Mouse (Mus musculus): ENCODE measurements around the gene Rara. TPM values are rescaled to one million over a fixed set of nuclear protein-coding genes. Genes with fewer than 3 reads are reported as not detected.
"Not testable (repeated sequence)": the region's sequence is repeated elsewhere in the genome, so short reads cannot be mapped to it uniquely, and the experiment has no call there.

Rara gene
- polyA plus RNA-seq, 1 experiment from 2014 or later, result 20.1 TPM

DNA sequence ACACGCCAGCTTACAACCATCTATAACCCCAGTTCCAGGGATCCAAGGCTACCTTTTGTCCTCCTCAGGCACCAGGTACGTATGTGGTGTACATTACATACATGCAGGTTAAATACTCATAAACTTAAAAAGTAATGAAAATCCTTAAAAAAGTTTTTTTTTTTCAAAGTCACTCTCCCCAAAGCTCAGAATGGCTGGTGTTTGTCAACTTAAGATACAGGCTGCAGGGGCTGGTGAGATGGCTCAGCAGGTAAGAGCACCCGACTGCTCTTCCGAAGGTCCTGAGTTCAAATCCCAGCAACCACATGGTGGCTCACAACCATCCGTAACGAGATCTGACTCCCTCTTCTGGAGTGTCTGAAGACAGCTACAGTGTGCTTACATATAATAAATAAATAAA is 60.6 kb downstream of the Rara start:
- H3K4me1 ChIP-seq (replicated peaks; ENCODE audit: control insufficient read depth, insufficient read depth, low read length); H3K9me3 ChIP-seq (ENCODE audit: control insufficient read depth, low read length); H3K4me3 ChIP-seq (ENCODE audit: low read depth, low read length); ATAC-seq (replicated peaks; ENCODE audit: low FRiP score); H3K27ac ChIP-seq (ENCODE audit: low read depth, low read length); H3K4me2 ChIP-seq; DNase-seq (ENCODE audit: low spot score); H3K9ac ChIP-seq (ENCODE audit: low read depth, low read length): not testable (repeated sequence)
- Histone ChIP-seq H3K27me3 (replicated peaks; ENCODE audit: control insufficient read depth, insufficient read depth, low read length) (peaks cover 13% of the 10 kb centered on the region), H3K36me3 (ENCODE audit: control insufficient read depth, insufficient read depth, low read length) (peaks cover 25% of the 10 kb centered on the region)
- 87% methylated on average over 5 of the region's 6 CpGs for WGBS

DNA sequence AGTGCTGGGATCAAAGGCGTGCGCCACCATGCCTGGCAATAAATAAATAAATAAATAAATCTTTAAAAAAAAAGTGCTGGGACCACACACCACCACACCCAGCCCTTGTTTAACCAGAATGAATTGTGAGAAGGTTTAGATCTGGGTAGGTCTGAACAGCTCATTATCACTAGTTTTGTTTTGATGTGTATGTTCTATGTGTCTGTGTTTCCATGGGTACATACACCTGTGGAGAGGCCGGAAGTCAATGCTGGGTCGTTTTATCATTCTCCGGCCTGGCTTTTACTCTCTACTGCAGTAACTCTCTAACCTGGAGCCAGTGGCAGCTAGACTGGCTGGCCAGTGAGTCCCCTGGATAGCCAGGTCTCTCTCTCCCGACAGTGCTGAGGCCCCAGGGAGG is 63.2 kb downstream of the Rara start:
- Histone ChIP-seq H3K9me3 (ENCODE audit: control insufficient read depth, low read length) (no peaks in the 10 kb centered on the region), H3K36me3 (ENCODE audit: control insufficient read depth, insufficient read depth, low read length) (peaks cover 48% of the 10 kb centered on the region), H3K9ac (ENCODE audit: low read depth, low read length) (no peak overlapping the region), H3K4me2 (no peak overlapping the region), H3K27me3 (replicated peaks; ENCODE audit: control insufficient read depth, insufficient read depth, low read length) (no peaks in the 10 kb centered on the region), H3K27ac (ENCODE audit: low read depth, low read length) (no peak overlapping the region), H3K4me1 (replicated peaks; ENCODE audit: control insufficient read depth, insufficient read depth, low read length) (no peaks in the 10 kb centered on the region), H3K4me3 (ENCODE audit: low read depth, low read length) (no peak overlapping the region)
- DNase-seq (ENCODE audit: low spot score) (no peak), ATAC-seq (replicated peaks; ENCODE audit: low FRiP score) (no peak)
- 90% methylated on average over 6 of the region's 6 CpGs for WGBS

DNA sequence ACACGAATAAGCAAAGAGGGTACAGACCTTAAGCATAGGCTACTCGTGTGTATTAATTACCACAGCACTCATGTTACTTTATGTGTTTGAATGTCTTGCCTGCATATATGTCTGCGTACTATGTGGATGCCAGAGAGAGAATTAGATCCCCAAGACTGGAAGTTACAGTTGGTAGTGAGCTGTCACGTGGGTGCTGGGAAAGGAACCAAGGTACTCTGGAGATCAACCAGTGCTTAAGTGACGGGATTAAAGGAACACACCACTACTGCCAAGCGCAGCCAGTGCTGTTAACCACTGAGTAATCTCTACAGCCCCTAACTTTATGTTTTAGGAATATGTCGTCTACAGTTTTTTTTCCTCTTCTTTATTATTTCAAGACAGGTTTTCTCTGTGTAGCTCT is 68.4 kb downstream of the Rara start:
- Histone ChIP-seq H3K4me2 (no peak overlapping the region), H3K4me1 (replicated peaks; ENCODE audit: control insufficient read depth, insufficient read depth, low read length) (no peaks in the 10 kb centered on the region), H3K27ac (ENCODE audit: low read depth, low read length) (no peak overlapping the region), H3K4me3 (ENCODE audit: low read depth, low read length) (no peak overlapping the region), H3K36me3 (ENCODE audit: control insufficient read depth, insufficient read depth, low read length) (peaks cover 87% of the 10 kb centered on the region), H3K9me3 (ENCODE audit: control insufficient read depth, low read length) (no peaks in the 10 kb centered on the region), H3K9ac (ENCODE audit: low read depth, low read length) (no peak overlapping the region), H3K27me3 (replicated peaks; ENCODE audit: control insufficient read depth, insufficient read depth, low read length) (no peaks in the 10 kb centered on the region)
- no peak for ATAC-seq (replicated peaks; ENCODE audit: low FRiP score)
- DNase-seq (ENCODE audit: low spot score), result no peak
- WGBS, result 95% methylated on average over 7 of the region's 7 CpGs

DNA sequence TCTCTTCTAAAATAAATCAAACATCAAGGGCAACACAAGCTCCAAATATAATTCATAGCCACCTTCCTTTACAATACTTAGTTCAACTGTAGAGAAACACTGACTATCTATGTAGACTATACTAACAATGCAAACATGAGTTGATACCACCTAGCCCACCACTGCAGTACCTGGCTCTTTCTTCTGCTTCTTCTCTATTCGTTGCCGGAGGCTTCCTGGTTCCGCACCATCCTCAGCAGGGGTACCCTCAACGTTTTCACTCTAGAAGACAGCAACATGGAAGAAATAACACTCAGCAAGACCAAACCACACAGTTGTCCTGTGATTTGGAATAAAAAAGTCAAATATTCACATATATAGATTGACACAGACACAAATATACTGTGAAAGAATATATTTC is 70.0 kb downstream of the Rara start:
- Histone ChIP-seq H3K4me2 (no peak overlapping the region), H3K27ac (ENCODE audit: low read depth, low read length) (no peak overlapping the region), H3K4me1 (replicated peaks; ENCODE audit: control insufficient read depth, insufficient read depth, low read length) (no peaks in the 10 kb centered on the region), H3K27me3 (replicated peaks; ENCODE audit: control insufficient read depth, insufficient read depth, low read length) (no peaks in the 10 kb centered on the region), H3K4me3 (ENCODE audit: low read depth, low read length) (no peak overlapping the region), H3K9ac (ENCODE audit: low read depth, low read length) (no peak overlapping the region), H3K36me3 (ENCODE audit: control insufficient read depth, insufficient read depth, low read length) (peaks cover 90% of the 10 kb centered on the region), H3K9me3 (ENCODE audit: control insufficient read depth, low read length) (no peaks in the 10 kb centered on the region)
- ATAC-seq (replicated peaks; ENCODE audit: low FRiP score) (no peak), DNase-seq (ENCODE audit: low spot score) (no peak)
- WGBS, result 90% methylated on average over 4 of the region's 4 CpGs

DNA sequence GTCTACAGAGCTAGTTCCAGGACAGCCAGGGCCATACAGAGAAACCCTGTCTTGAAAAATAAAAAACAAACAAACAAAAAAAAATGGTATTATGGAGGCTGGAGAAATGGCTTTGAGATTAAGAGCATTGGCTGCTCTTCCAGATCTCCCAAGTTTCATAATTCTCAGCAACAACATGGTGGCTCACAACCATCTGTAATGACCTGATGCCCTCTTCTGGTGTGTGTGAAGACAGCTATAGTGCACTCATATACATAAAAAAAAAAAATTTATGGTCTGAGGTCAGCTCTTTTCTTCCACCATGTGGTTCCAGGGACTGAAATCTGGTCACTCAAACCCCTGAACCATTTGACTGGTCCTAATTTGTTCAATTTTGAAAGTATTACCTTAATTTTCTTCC is 71.2 kb downstream of the Rara start:
- Histone ChIP-seq H3K9ac (ENCODE audit: low read depth, low read length) (no peak overlapping the region), H3K4me1 (replicated peaks; ENCODE audit: control insufficient read depth, insufficient read depth, low read length) (no peaks in the 10 kb centered on the region), H3K9me3 (ENCODE audit: control insufficient read depth, low read length) (no peaks in the 10 kb centered on the region), H3K36me3 (ENCODE audit: control insufficient read depth, insufficient read depth, low read length) (peaks cover 87% of the 10 kb centered on the region), H3K27ac (ENCODE audit: low read depth, low read length) (no peak overlapping the region), H3K27me3 (replicated peaks; ENCODE audit: control insufficient read depth, insufficient read depth, low read length) (no peaks in the 10 kb centered on the region), H3K4me2 (no peak overlapping the region), H3K4me3 (ENCODE audit: low read depth, low read length) (no peak overlapping the region)
- no peak for DNase-seq (ENCODE audit: low spot score)
- ATAC-seq (replicated peaks; ENCODE audit: low FRiP score), result no peak

DNA sequence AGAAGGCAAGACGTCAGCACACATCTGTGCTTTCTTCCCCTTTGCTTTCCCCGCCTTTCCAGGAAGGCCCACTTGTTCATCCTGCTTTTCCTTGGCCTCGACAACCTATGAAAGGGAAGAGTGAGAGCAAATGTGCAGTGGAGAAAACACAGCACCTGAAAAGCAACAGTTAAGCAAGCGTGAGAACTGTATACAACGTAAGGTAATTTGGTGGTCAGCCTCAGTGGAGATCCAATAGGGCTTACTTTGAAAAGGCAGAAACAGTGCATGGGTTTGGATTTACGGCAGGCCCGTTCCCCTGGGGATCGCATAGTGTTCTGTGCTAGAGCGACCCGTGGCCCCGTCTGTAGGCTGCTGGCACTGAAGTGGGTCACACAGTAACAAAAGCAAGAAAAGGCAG is 71.6 kb downstream of the Rara start:
- ATAC-seq (replicated peaks; ENCODE audit: low FRiP score), result no peak
- peaks cover 86% of the 10 kb centered on the region for H3K36me3 ChIP-seq (ENCODE audit: control insufficient read depth, insufficient read depth, low read length)
- DNase-seq (ENCODE audit: low spot score), result no peak
- WGBS, result 96% methylated on average over 11 of the region's 11 CpGs
- no peaks in the 10 kb centered on the region for H3K27me3 ChIP-seq (replicated peaks; ENCODE audit: control insufficient read depth, insufficient read depth, low read length)
- H3K27ac ChIP-seq (ENCODE audit: low read depth, low read length), result no peak overlapping the region
- no peak overlapping the region for H3K4me3 ChIP-seq (ENCODE audit: low read depth, low read length)
- H3K4me1 ChIP-seq (replicated peaks; ENCODE audit: control insufficient read depth, insufficient read depth, low read length), result no peaks in the 10 kb centered on the region
- no peak overlapping the region for H3K4me2 ChIP-seq
- no peaks in the 10 kb centered on the region for H3K9me3 ChIP-seq (ENCODE audit: control insufficient read depth, low read length)
- no peak overlapping the region for H3K9ac ChIP-seq (ENCODE audit: low read depth, low read length)

DNA sequence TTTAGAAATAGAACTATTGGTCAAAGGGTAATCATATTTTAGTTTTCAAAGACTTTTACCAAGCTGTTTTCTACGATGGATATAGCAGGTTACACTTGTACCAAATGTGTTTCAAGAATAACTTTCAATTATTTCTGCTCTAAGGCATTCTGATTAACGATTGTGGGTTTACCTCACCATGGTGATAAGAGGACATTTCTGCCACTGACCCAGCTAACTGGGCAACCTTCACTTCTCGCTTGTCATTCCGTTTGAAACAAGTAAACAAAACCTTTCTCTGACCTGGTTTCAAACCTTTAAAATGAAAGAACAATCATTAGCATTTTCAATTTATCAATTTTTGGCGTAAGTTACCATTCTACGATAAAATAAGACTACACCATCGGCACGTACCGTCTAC is 79.2 kb downstream of the Rara start:
- DNase-seq (ENCODE audit: low spot score), result no peak
- H3K36me3 ChIP-seq (ENCODE audit: control insufficient read depth, insufficient read depth, low read length), result peaks cover 70% of the 10 kb centered on the region
- H3K27me3 ChIP-seq (replicated peaks; ENCODE audit: control insufficient read depth, insufficient read depth, low read length), result no peaks in the 10 kb centered on the region
- H3K9me3 ChIP-seq (ENCODE audit: control insufficient read depth, low read length), result no peaks in the 10 kb centered on the region
- H3K4me1 ChIP-seq (replicated peaks; ENCODE audit: control insufficient read depth, insufficient read depth, low read length), result no peaks in the 10 kb centered on the region
- H3K4me3 ChIP-seq (ENCODE audit: low read depth, low read length), result no peak overlapping the region
- H3K9ac ChIP-seq (ENCODE audit: low read depth, low read length), result no peak overlapping the region
- no peak overlapping the region for H3K27ac ChIP-seq (ENCODE audit: low read depth, low read length)
- ATAC-seq (replicated peaks; ENCODE audit: low FRiP score), result no peak
- WGBS, result 88% methylated on average over 9 of the region's 9 CpGs
- no peak overlapping the region for H3K4me2 ChIP-seq

DNA sequence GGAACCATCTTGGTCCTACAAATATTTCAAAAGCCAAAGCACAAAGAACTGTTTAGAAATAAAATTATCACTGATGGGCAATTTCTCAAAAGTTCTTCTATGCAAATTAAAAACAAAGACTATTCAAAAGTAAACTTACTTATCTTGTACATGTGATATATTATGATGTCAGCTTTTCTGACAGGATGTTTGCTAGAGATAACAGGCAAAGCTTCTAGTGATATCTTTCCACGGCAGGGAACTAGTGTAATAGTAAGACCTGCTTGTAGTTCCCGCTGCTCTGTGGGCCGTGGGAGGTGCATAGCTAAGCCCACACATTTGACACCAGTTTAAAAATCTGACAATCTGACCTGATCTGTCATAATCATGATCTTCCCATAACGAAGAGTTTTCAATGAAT is 82.5 kb downstream of the Rara start:
- no peaks in the 10 kb centered on the region for H3K4me1 ChIP-seq (replicated peaks; ENCODE audit: control insufficient read depth, insufficient read depth, low read length)
- DNase-seq (ENCODE audit: low spot score) (no peak), ATAC-seq (replicated peaks; ENCODE audit: low FRiP score) (no peak)
- no peaks in the 10 kb centered on the region for H3K27me3 ChIP-seq (replicated peaks; ENCODE audit: control insufficient read depth, insufficient read depth, low read length)
- no peak overlapping the region for H3K9ac ChIP-seq (ENCODE audit: low read depth, low read length)
- H3K9me3 ChIP-seq (ENCODE audit: control insufficient read depth, low read length), result no peaks in the 10 kb centered on the region
- H3K4me2 ChIP-seq, result no peak overlapping the region
- no peak overlapping the region for H3K27ac ChIP-seq (ENCODE audit: low read depth, low read length)
- WGBS, result 62% methylated on average over 4 of the region's 4 CpGs
- H3K36me3 ChIP-seq (ENCODE audit: control insufficient read depth, insufficient read depth, low read length), result peaks cover 71% of the 10 kb centered on the region
- H3K4me3 ChIP-seq (ENCODE audit: low read depth, low read length), result no peak overlapping the region

DNA sequence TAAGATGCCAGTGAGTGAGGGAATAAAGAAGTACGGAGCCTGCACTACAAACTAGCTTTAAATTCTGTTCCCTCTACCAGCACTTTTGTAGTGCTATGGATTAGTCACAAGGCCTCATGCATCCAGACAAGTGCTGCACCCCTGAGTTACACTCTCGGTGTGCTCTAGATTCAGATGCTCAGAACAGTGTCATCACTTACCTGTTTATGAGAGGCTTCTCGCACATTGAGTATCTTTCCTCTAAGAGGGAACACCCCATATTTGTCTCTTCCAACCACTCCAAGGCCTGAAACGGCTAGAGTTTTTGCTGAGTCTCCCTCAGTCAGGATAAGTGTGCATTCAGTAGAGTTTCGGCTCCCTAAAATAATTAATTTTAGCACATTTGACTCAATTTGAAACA is 83.1 kb downstream of the Rara start:
- Histone ChIP-seq H3K4me3 (ENCODE audit: low read depth, low read length) (no peak overlapping the region), H3K9ac (ENCODE audit: low read depth, low read length) (no peak overlapping the region), H3K36me3 (ENCODE audit: control insufficient read depth, insufficient read depth, low read length) (peaks cover 70% of the 10 kb centered on the region), H3K4me1 (replicated peaks; ENCODE audit: control insufficient read depth, insufficient read depth, low read length) (no peaks in the 10 kb centered on the region), H3K27me3 (replicated peaks; ENCODE audit: control insufficient read depth, insufficient read depth, low read length) (no peaks in the 10 kb centered on the region), H3K9me3 (ENCODE audit: control insufficient read depth, low read length) (no peaks in the 10 kb centered on the region), H3K27ac (ENCODE audit: low read depth, low read length) (no peak overlapping the region), H3K4me2 (no peak overlapping the region)
- WGBS, result 92% methylated on average over 5 of the region's 5 CpGs
- DNase-seq (ENCODE audit: low spot score) (no peak), ATAC-seq (replicated peaks; ENCODE audit: low FRiP score) (no peak)

Measured in liver, embryonic 11.5 days (tissue).